Comparison of ENCODE assay signal across 26 mouse cellular contexts in genomic region chr1:36378880-36379279, GRCm38 (mm10). TPM values are rescaled to one million over a fixed set of nuclear protein-coding genes. Genes with fewer than 3 reads are reported as not detected.
"Had no signal": no experiment of that assay in that cellular context is flagged by ENCODE, and none has a peak within 500 bp of the region (broad histone marks: within the 10 kb centered on the region; RNA-seq: fewer than 3 reads in every experiment).

No protein-coding gene starts in this region.

- H3K27ac ChIP-seq: kidney, postnatal 0 days; layer of hippocampus, adult 2 months; limb, embryonic 10.5 days; limb, embryonic 13.5 days; lung, embryonic 15.5 days; neural tube, embryonic 12.5 days; neural tube, embryonic 15.5 days; stomach, embryonic 15.5 days had no signal

- H3K9ac ChIP-seq: limb, embryonic 13.5 days; lung, embryonic 15.5 days; neural tube, embryonic 12.5 days; neural tube, embryonic 15.5 days; stomach, embryonic 15.5 days had no signal

- ATAC-seq: inflammation-experienced regulatory T-cells, adult 6 months; intestine, embryonic 16.5 days had no signal

- H3K4me1 ChIP-seq: limb, embryonic 10.5 days; limb, embryonic 13.5 days; lung, embryonic 15.5 days; neural tube, embryonic 12.5 days; neural tube, embryonic 15.5 days; stomach, embryonic 15.5 days had no signal

- H3K9me3 ChIP-seq: limb, embryonic 10.5 days; limb, embryonic 13.5 days; lung, embryonic 15.5 days; neural tube, embryonic 12.5 days; neural tube, embryonic 15.5 days; stomach, embryonic 15.5 days had no signal

- DNase-seq: kidney, adult 18-20 months; kidney, postnatal 25 days; layer of hippocampus, adult 9-11 months; lung, adult 18-20 months; lung, postnatal 36 days; midbrain, embryonic 14.5 days; right cerebral cortex, adult 18-20 months; right cerebral cortex, postnatal 14 days; right cerebral cortex, postnatal 4 days; thymus, postnatal 25 days had no signal

- H3K4me2 ChIP-seq: limb, embryonic 13.5 days; lung, embryonic 15.5 days; neural tube, embryonic 12.5 days; neural tube, embryonic 15.5 days; stomach, embryonic 15.5 days had no signal

- H3K4me3 ChIP-seq: layer of hippocampus, adult 2 months; limb, embryonic 10.5 days; limb, embryonic 13.5 days; lung, embryonic 15.5 days; neural tube, embryonic 12.5 days; neural tube, embryonic 15.5 days; stomach, embryonic 15.5 days had no signal

- H3K27me3 ChIP-seq: limb, embryonic 13.5 days; lung, embryonic 15.5 days; neural tube, embryonic 12.5 days; neural tube, embryonic 15.5 days; stomach, embryonic 15.5 days had no signal

- H3K36me3 ChIP-seq: limb, embryonic 10.5 days; limb, embryonic 13.5 days; lung, embryonic 15.5 days; neural tube, embryonic 12.5 days; neural tube, embryonic 15.5 days; stomach, embryonic 15.5 days had no signal

RNA-seq across cellular contexts. Expression of gene Fer1l5, which starts 6.8 kb away (rescaled TPM):
- total RNA-seq: layer of hippocampus, adult 2 months; layer of hippocampus, postnatal 25 days; left cerebral cortex, adult 18-20 months; left cerebral cortex, postnatal 25 days; liver, adult 2 months; midbrain, postnatal 0 days had no signal
- polyA plus RNA-seq: large intestine, adult 2 months; liver, adult 2 months had no signal
